Mouse (Mus musculus): ENCODE measurements around the gene Myb. TPM values are rescaled to one million over a fixed set of nuclear protein-coding genes. Genes with fewer than 3 reads are reported as not detected.

The Myb gene
- polyA plus RNA-seq, 1 experiment from 2014 or later = 1.9 TPM

GRCm38 (mm10) chr10:21076137-21076536 is 84.6 kb downstream of the Myb start:
- H3K4me1 ChIP-seq (ENCODE audit: control insufficient read depth, insufficient read depth, low read length) = 0 out of 2 replicates have a peak, but pooled peaks cover 3% of the 10 kb centered on the region
- H3K4me3 ChIP-seq (ENCODE audit: low read depth, low read length) = no peak overlapping the region
- H3K4me2 ChIP-seq = no peak overlapping the region
- no peaks in the 10 kb centered on the region for H3K27me3 ChIP-seq (ENCODE audit: control insufficient read depth, insufficient read depth, low read length)
- no peak overlapping the region for H3K27ac ChIP-seq (ENCODE audit: low read depth, low read length)
- H3K9ac ChIP-seq (ENCODE audit: low read depth, low read length) = no peak overlapping the region
- no peaks in the 10 kb centered on the region for H3K9me3 ChIP-seq (replicated peaks; ENCODE audit: control insufficient read depth, low read length)
- H3K36me3 ChIP-seq (ENCODE audit: control insufficient read depth, insufficient read depth, low read length) = no peaks in the 10 kb centered on the region
- WGBS (ENCODE audit: insufficient replicate concordance) = 90% methylated on average over 1 of the region's 1 CpGs
- no peak for ATAC-seq (replicated peaks; ENCODE audit: insufficient number of reproducible peaks, low FRiP score, low TSS enrichment)

Other genes with a start within 250 kb of the Myb start
- gene Ahi1, start 208.4 kb downstream of the Myb start, polyA plus RNA-seq (2014; fragmentation: Nextera tagmentation; extraction: Ambion mirVana) = 6.5 and 6.7 TPM in 2 replicates
- gene Hbs1l, start 135.0 kb upstream of the Myb start, polyA plus RNA-seq (2014; fragmentation: Nextera tagmentation; extraction: Ambion mirVana) = 80.2 and 87.5 TPM in 2 replicates
- 0.37 TPM in 1 of 2 replicates, not detected in the other for gene Aldh8a1, start 216.3 kb upstream of the Myb start, polyA plus RNA-seq (2014; fragmentation: Nextera tagmentation; extraction: Ambion mirVana)

All from heart, embryonic 11.5 days (tissue).